Mouse (Mus musculus): ENCODE results near the gene Sec23b. TPM values are rescaled to one million over a fixed set of nuclear protein-coding genes. Genes with fewer than 3 reads are reported as not detected.

Gene Sec23b
- polyA plus RNA-seq, 1 experiment from 2014 or later = 95.7 TPM

- 81% methylated on average over 2 of the region's 2 CpGs for WGBS
- Histone ChIP-seq H3K9me3 (ENCODE audit: control insufficient read depth, low read length) (no peaks in the 10 kb centered on the region), H3K4me2 (no peak overlapping the region), H3K27ac (ENCODE audit: low read depth, low read length) (no peak overlapping the region), H3K36me3 (ENCODE audit: control insufficient read depth, insufficient read depth, low read length) (no peaks in the 10 kb centered on the region; the same call in 1 of the 2 replicates), H3K27me3 (replicated peaks; ENCODE audit: control insufficient read depth, insufficient read depth, low read length) (no peaks in the 10 kb centered on the region), H3K9ac (ENCODE audit: low read depth, low read length) (no peak overlapping the region), H3K4me1 (replicated peaks; ENCODE audit: control insufficient read depth, insufficient read depth, low read length) (no peaks in the 10 kb centered on the region), H3K4me3 (ENCODE audit: low read depth, low read length) (no peak overlapping the region)
- no peak for ATAC-seq (replicated peaks; ENCODE audit: low FRiP score)
- peak; percentile 23 for DNase-seq (ENCODE audit: low spot score)
These were observed 77.5 kb downstream of the Sec23b start for GRCm38 (mm10) chr2:144633551-144633950.

GRCm38 (mm10) chr2:144634231-144634630, 78.2 kb downstream of the Sec23b start:
- Histone ChIP-seq H3K27me3 (replicated peaks; ENCODE audit: control insufficient read depth, insufficient read depth, low read length) (no peaks in the 10 kb centered on the region), H3K27ac (ENCODE audit: low read depth, low read length) (no peak overlapping the region), H3K9ac (ENCODE audit: low read depth, low read length) (no peak overlapping the region), H3K36me3 (ENCODE audit: control insufficient read depth, insufficient read depth, low read length) (no peaks in the 10 kb centered on the region; the same call in 1 of the 2 replicates), H3K4me2 (no peak overlapping the region), H3K9me3 (ENCODE audit: control insufficient read depth, low read length) (no peaks in the 10 kb centered on the region), H3K4me3 (ENCODE audit: low read depth, low read length) (no peak overlapping the region), H3K4me1 (replicated peaks; ENCODE audit: control insufficient read depth, insufficient read depth, low read length) (no peaks in the 10 kb centered on the region)
- ATAC-seq (replicated peaks; ENCODE audit: low FRiP score) (no peak), DNase-seq (ENCODE audit: low spot score) (no peak)
- 75% methylated on average over 5 of the region's 5 CpGs for WGBS

GRCm38 (mm10) chr2:144634729-144635128, 78.7 kb downstream of the Sec23b start:
- H3K4me1 ChIP-seq (replicated peaks; ENCODE audit: control insufficient read depth, insufficient read depth, low read length) = no peaks in the 10 kb centered on the region
- H3K27me3 ChIP-seq (replicated peaks; ENCODE audit: control insufficient read depth, insufficient read depth, low read length) = no peaks in the 10 kb centered on the region
- no peak overlapping the region for H3K4me2 ChIP-seq
- no peak overlapping the region for H3K4me3 ChIP-seq (ENCODE audit: low read depth, low read length)
- H3K27ac ChIP-seq (ENCODE audit: low read depth, low read length) = no peak overlapping the region
- DNase-seq (ENCODE audit: low spot score) = no peak
- no peaks in the 10 kb centered on the region; the same call in 1 of the 2 replicates for H3K36me3 ChIP-seq (ENCODE audit: control insufficient read depth, insufficient read depth, low read length)
- H3K9ac ChIP-seq (ENCODE audit: low read depth, low read length) = no peak overlapping the region
- no peaks in the 10 kb centered on the region for H3K9me3 ChIP-seq (ENCODE audit: control insufficient read depth, low read length)
- no peak for ATAC-seq (replicated peaks; ENCODE audit: low FRiP score)
- WGBS = 82% methylated on average over 2 of the region's 2 CpGs

- DNase-seq (ENCODE audit: low spot score) (peak; percentile 45), ATAC-seq (replicated peaks; ENCODE audit: low FRiP score) (peak; percentile 69)
- Histone ChIP-seq H3K27ac (ENCODE audit: low read depth, low read length) (no peak overlapping the region), H3K4me2 (no peak overlapping the region), H3K4me1 (replicated peaks; ENCODE audit: control insufficient read depth, insufficient read depth, low read length) (no peaks in the 10 kb centered on the region), H3K36me3 (ENCODE audit: control insufficient read depth, insufficient read depth, low read length) (no peaks in the 10 kb centered on the region; the same call in 1 of the 2 replicates), H3K4me3 (ENCODE audit: low read depth, low read length) (no peak overlapping the region), H3K9ac (ENCODE audit: low read depth, low read length) (no peak overlapping the region), H3K9me3 (ENCODE audit: control insufficient read depth, low read length) (no peaks in the 10 kb centered on the region), H3K27me3 (replicated peaks; ENCODE audit: control insufficient read depth, insufficient read depth, low read length) (no peaks in the 10 kb centered on the region)
- 18% methylated on average over 5 of the region's 5 CpGs for WGBS
These were observed 79.8 kb downstream of the Sec23b start for GRCm38 (mm10) chr2:144635644-144636320.

GRCm38 (mm10) chr2:144637204-144637603, 81.2 kb downstream of the Sec23b start:
- Histone ChIP-seq H3K9ac (ENCODE audit: low read depth, low read length) (no peak overlapping the region), H3K27ac (ENCODE audit: low read depth, low read length) (no peak overlapping the region), H3K36me3 (ENCODE audit: control insufficient read depth, insufficient read depth, low read length) (no peaks in the 10 kb centered on the region; the same call in 1 of the 2 replicates), H3K27me3 (replicated peaks; ENCODE audit: control insufficient read depth, insufficient read depth, low read length) (no peaks in the 10 kb centered on the region), H3K4me3 (ENCODE audit: low read depth, low read length) (no peak overlapping the region), H3K9me3 (ENCODE audit: control insufficient read depth, low read length) (no peaks in the 10 kb centered on the region), H3K4me1 (replicated peaks; ENCODE audit: control insufficient read depth, insufficient read depth, low read length) (no peaks in the 10 kb centered on the region), H3K4me2 (no peak overlapping the region)
- ATAC-seq (replicated peaks; ENCODE audit: low FRiP score) (no peak), DNase-seq (ENCODE audit: low spot score) (no peak)
- WGBS = 77% methylated on average over 4 of the region's 4 CpGs

GRCm38 (mm10) chr2:144637671-144638395, 81.8 kb downstream of the Sec23b start:
- Histone ChIP-seq H3K9me3 (ENCODE audit: control insufficient read depth, low read length) (no peaks in the 10 kb centered on the region), H3K4me2 (no peak overlapping the region), H3K4me1 (replicated peaks; ENCODE audit: control insufficient read depth, insufficient read depth, low read length) (no peaks in the 10 kb centered on the region), H3K9ac (ENCODE audit: low read depth, low read length) (no peak overlapping the region), H3K4me3 (ENCODE audit: low read depth, low read length) (no peak overlapping the region), H3K27ac (ENCODE audit: low read depth, low read length) (no peak overlapping the region), H3K36me3 (ENCODE audit: control insufficient read depth, insufficient read depth, low read length) (no peaks in the 10 kb centered on the region; the same call in 1 of the 2 replicates), H3K27me3 (replicated peaks; ENCODE audit: control insufficient read depth, insufficient read depth, low read length) (no peaks in the 10 kb centered on the region)
- no peak for DNase-seq (ENCODE audit: low spot score)
- 77% methylated on average over 12 of the region's 12 CpGs for WGBS
- ATAC-seq (replicated peaks; ENCODE audit: low FRiP score) = no peak

- 73% methylated on average over 4 of the region's 4 CpGs for WGBS
- no peak overlapping the region for H3K4me3 ChIP-seq (ENCODE audit: low read depth, low read length)
These were observed 82.7 kb downstream of the Sec23b start for GRCm38 (mm10) chr2:144638719-144639118.

GRCm38 (mm10) chr2:144640101-144640500, 84.1 kb downstream of the Sec23b start:
- Histone ChIP-seq H3K36me3 (ENCODE audit: control insufficient read depth, insufficient read depth, low read length) (no peaks in the 10 kb centered on the region), H3K4me1 (replicated peaks; ENCODE audit: control insufficient read depth, insufficient read depth, low read length) (no peaks in the 10 kb centered on the region), H3K9ac (ENCODE audit: low read depth, low read length) (no peak overlapping the region), H3K27ac (ENCODE audit: low read depth, low read length) (no peak overlapping the region), H3K27me3 (replicated peaks; ENCODE audit: control insufficient read depth, insufficient read depth, low read length) (no peaks in the 10 kb centered on the region), H3K4me2 (no peak overlapping the region), H3K4me3 (ENCODE audit: low read depth, low read length) (no peak overlapping the region), H3K9me3 (ENCODE audit: control insufficient read depth, low read length) (no peaks in the 10 kb centered on the region)
- DNase-seq (ENCODE audit: low spot score) (no peak), ATAC-seq (replicated peaks; ENCODE audit: low FRiP score) (no peak)
- WGBS = 81% methylated on average over 7 of the region's 7 CpGs

More at GRCm38 (mm10) chr2:144638719-144639118, 82.7 kb downstream of the Sec23b start:
- Histone ChIP-seq H3K27ac (ENCODE audit: low read depth, low read length) (no peak overlapping the region), H3K27me3 (replicated peaks; ENCODE audit: control insufficient read depth, insufficient read depth, low read length) (no peaks in the 10 kb centered on the region), H3K4me2 (no peak overlapping the region), H3K36me3 (ENCODE audit: control insufficient read depth, insufficient read depth, low read length) (no peaks in the 10 kb centered on the region; the same call in 1 of the 2 replicates), H3K9ac (ENCODE audit: low read depth, low read length) (no peak overlapping the region), H3K9me3 (ENCODE audit: control insufficient read depth, low read length) (no peaks in the 10 kb centered on the region), H3K4me1 (replicated peaks; ENCODE audit: control insufficient read depth, insufficient read depth, low read length) (no peaks in the 10 kb centered on the region)
- no peak for DNase-seq (ENCODE audit: low spot score)
- ATAC-seq (replicated peaks; ENCODE audit: low FRiP score) = no peak
